Mouse (Mus musculus): ENCODE data around the gene Sox6.
"Not testable (repeated sequence)": the region's sequence is repeated elsewhere in the genome, so short reads cannot be mapped to it uniquely, and the experiment has no call there.

The Sox6 gene

DNA sequence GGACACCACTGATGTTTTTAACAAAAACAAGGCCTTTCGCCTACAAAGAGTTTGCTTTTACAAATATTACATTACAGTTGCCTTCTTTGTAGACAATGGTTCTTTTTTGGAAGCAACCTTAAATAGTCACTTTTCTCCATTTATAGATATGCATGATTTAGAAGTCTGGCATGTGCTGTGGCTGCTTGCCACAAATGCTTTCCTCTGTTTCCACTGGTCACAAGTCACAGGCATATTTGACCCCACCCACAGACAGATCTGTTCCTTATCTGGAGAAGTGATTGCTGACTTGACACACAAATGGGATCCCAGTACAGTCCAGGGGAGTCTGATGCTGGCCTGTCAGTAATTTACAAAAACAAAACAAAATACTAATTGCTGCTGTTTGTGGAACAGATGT lies 409.8 kb downstream of the Sox6 start:
- DNase-seq: no peak

DNA sequence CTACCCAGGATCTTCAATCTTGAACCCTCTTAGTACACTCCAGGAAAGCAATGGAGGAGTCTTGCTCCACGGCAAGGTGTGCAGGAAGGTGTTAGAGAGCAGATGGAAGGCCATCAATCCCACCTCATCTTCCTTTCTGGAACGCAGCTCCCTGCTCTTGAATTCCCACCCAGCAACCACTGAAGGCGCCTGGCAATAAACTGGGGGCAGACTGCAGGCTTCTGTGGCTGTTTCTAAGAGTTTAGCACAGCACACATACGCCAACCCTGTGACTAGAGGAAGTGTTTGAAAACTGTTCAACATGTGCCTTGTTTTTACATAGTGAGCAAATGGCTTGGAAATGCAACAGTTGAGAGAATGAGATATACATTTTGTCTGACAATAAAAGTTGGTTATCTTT lies 412.6 kb downstream of the Sox6 start:
- DNase-seq: no peak

DNA sequence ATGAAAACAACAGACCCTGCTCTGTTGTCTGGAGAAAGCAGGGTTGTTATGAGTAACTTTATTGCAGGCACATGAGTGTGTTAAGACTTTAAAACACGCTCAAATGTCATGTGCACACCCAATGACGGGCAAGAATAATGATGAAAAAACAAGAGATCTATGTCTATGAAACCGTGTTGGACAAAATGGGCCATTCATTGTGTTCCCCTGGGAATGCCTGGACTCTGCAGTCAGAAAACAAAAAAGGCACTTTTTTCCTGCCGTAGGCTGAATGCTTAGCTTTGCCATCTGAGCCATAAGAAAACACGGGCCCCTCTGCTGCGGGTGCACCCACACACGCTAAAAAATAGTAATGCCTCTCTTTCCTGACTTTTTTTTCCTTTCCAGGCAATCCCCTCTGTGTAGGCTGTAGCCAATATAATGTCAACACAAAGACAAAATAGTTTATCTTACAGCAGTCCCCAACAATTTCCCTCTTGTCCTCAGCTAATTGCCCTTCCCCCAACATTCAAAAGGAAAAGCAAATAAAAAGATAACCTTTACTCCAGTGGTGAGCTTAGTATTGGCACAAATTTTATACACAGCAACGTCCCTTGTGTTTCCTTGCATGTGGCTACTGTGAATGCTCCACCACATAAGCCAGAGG lies 413.6 kb downstream of the Sox6 start:
- no peak for DNase-seq

DNA sequence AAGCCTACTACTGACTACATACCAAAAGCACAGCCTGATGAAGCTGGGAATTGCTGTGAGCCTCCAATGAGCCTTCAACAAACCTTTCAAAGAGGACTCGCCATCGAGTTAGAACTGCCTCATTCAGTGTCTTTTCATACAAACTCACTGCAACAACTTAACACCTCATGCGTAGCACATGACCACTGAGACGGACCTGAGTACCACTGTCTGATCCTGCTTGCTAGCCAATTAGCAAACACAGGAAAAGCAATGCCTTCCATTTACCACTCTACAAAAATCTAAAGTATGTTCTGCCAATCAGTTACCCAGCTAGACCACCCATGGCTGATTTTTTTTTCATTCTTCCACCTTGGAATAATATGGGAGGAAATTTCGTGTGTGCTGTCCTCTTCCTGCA lies 414.1 kb downstream of the Sox6 start:
- DNase-seq: no peak

DNA sequence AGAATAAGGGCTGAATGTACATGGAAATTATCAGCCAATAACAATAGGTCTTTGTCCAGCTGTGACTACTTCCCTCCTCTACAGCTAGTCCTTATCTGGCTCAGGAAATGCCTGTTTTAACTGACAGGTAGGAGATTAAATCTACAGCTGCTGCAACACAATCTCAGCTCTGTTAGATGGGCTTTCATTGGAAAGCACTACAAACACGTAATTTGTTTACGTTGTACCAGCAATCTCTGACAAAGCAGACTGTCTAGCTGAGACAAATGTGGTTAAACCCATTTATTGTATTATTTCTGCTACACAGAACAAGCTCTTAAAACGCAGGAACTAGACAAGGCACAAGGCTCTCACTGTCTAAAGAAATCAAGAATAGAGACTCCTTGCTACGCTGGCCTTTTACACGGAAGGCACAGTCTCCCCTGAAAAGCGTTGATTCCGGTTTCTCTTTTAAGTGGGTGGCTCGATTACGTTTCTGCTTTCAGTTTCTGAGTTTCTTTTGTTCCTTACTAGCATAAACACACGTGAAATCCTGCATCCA lies 422.8 kb downstream of the Sox6 start:
- DNase-seq: no peak

DNA sequence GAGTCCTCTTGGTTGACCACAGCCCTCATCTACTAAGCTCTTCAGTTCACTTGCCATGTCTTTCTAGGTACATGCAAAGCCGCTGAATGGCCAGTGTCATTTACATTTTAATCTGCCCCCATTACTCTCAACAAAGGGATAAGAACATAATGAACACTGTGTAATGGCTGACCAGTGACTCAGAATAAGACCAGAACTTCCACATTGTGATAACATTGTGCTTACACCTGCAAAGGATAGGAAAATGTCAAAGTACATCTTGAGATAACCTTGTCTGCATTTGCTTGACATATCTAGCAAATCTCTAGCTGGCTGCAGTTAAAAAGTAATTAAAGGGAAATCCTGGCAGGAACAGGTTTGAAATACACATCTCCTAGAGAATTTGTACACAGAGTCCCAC lies 431.1 kb downstream of the Sox6 start:
- DNase-seq: no peak

DNA sequence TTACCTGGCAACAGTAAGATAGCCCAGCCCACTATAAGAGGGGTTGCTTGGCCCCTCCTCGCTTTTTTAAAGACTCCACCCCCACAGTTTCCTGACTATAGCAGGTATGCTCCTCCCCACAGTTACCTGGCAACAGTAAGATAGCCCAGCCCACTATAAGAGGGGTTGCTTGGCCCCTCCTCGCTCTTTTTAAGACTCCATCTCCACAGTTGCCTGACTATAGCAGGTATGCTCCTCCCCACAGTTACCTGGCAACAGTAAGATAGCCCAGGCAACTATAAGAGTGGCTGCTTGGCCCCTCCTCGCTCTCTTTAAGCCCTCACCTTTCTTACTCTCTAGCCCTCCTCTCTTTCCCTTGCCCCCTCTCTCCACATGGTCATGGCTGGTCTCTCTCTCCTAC lies 432.5 kb downstream of the Sox6 start:
- DNase-seq: not testable (repeated sequence)

DNA sequence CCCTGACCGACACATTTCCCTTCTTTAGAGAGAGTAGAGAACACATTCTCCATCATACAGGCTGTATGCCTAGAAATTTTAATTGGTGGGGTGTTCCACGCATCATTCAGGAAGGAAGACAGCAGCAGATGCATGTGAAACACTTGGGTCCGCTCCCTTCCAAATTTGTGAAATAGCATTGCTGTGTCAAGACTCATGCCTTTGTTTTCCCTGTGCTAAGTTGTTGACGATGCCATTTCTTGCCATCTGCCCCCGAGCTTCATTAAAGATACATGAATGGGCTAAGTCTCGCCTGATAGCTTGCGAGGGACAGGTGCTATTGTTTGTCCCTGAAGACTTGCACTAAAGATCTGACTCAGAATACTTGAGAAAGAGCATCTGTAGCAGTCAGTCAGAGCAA lies 433.7 kb downstream of the Sox6 start:
- DNase-seq: no peak

DNA sequence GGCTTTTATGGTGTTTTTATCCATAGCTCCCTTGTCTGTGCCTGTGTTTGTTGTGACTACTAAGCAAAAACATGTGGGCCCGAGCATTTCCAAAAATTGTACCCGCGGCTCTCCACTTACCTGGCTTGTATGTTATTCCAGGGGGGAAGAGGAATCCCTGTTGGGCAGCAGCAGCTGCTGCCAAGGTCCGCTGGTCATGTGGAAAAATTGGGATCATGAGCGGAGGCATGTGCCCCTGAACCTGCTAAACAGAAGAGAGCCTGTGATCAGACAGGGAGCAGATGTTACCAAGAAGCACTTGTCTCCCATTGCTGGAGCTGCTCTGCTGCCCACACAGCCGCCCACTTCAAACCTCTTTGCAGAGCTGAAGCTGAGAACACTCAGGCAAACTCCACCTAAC lies 441.2 kb downstream of the Sox6 start:
- DNase-seq: no peak

DNA sequence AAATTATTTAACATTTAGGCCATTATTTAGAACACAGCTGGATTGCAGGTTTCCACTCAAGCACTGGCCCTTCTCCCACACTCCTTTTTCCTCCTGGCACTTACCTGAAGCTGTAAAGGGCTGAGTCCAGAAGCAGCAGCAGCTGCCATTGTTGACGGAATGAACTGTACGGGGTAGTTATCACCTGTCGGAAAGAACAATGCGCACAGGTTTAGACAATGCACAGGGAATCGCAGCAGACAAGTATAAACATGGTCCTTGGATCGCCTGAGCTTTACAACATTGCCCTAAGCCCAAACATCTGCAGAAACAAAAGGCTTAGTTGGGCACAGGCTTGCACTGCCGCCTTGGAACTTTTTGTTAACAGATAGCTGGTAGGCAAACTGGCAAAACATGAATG lies 458.1 kb downstream of the Sox6 start:
- DNase-seq: no peak

DNA sequence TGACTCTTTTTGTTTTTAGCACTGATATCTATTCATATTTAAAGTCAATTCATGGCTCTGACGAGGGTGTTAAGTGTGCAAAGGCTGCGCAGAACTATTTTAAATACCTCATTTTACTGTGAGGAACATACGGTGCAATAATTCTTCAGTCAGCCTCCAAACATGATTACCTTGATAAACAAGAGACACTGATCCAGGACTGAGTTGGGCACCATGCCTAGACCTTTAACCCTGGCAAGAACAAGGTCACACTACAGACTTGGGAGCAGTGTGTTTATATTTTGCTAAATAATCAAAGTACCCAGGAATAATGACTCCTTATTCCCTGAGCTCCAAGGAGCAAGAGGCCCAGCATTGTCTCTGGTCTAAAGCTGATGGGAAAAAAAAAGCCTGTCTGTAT lies 458.8 kb downstream of the Sox6 start:
- no peak for DNase-seq

DNA sequence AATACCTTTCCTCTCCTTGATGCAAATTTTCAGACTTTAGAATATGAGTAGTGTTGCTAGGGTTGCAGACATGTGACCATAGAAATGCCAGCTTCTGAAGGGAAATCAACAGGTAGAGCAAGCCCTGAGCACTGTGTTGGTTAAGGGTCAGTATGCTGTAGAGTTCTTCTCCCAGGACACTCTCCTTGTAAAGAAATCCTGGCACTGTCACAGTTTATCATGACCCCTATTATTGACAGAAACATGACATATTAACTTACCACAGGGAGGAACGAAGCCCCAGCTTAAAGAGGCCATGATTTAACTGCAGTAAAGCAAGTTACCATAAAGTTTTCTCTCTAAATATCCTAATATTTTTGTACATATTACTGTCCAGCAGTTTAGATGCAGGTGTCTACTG lies 462.2 kb downstream of the Sox6 start:
- no peak for DNase-seq

DNA sequence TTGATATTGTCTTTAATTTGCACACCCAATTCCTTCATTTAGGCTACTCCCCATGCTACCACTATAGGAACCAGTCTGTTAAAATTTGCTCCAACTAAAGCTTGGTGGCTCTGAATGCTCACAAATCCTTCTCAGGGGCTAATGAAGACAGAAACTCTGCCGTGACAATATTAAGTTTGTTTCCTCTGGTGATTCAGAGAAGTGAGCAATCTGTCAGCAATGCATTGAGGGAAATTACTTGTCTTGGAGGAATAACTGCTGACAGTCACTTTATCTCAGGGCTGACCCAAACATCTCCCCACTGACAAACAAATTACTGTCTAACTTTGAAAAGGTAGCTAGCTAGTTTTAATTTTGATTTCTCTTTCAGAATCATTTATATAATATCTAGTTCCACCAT lies 463.8 kb downstream of the Sox6 start:
- no peak for DNase-seq

DNA sequence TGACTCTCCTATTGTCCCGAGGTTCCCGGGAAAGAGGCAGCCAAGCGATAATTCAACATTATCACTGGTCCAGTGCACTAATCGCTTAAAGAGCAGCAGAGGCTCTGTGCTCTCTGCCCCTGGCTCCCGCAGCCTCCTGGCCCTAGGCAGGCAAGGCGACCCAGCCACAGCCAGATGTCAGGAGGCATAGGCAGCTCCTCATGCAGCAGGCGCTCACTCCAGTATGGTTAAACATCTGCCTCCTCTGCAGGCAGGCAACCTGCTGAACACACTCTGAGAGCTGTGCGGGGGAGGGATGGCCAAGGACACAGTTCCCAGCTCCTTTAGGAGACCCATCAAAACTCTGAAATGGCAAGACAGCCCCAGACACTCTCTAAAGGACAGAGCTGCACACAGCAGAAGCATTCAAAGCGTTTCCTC lies 469.8 kb downstream of the Sox6 start:
- DNase-seq: no peak

DNA sequence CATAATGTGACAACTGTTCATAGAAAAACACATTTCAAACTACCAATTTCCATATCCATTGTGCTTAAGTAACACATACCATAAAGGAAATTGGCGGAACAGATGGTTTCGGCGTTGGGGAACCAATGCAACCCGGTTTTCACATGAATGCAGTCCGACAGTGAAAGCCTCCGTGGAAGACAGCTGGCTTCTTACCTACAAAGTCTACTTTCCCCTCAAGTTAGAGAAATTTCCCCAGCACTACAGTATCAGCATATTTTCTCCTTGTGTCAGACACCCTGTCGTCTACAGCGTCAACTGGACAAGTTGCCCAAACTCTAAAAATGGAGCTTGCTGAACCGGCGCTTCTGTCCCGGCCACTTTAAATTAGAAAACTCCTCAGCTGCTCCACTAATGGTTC lies 470.3 kb downstream of the Sox6 start:
- DNase-seq: no peak

DNA sequence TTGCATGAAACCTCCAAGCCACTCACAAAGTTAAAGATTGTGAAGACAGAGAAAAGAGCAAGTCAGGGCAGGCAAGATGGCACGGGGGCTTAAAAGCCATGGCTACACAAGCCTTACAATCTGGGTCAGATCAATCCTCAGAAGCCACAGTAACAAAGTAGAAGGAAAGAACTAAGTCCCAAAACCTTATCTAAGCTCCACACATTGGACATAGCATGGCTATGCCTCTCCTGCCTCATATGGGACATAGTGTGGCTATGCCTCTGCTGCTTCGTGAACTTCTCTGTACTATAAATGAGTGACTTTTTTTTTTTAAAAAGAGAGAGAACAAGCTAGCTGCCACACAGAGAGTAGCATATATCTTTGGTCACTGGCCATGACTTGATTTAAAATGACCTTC lies 471.8 kb downstream of the Sox6 start:
- DNase-seq: no peak

DNA sequence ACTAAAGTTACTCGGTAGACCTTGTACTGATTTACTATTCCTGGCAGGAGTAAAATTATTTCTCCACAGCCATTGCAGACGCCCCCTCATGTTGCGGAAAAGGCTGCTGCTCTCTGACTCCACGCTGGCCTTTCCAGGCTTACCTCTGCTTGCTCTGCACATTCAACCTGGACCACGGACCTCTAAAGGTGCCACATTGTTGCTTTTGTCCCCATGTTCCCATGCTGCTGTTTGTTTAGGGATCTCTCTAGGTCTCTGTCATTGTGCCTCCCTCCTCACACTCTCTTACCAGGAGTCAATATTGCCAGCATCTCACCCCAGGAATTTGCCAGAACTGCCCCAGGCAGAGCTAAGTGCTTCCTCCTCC lies 473.6 kb downstream of the Sox6 start:
- no peak for DNase-seq

DNA sequence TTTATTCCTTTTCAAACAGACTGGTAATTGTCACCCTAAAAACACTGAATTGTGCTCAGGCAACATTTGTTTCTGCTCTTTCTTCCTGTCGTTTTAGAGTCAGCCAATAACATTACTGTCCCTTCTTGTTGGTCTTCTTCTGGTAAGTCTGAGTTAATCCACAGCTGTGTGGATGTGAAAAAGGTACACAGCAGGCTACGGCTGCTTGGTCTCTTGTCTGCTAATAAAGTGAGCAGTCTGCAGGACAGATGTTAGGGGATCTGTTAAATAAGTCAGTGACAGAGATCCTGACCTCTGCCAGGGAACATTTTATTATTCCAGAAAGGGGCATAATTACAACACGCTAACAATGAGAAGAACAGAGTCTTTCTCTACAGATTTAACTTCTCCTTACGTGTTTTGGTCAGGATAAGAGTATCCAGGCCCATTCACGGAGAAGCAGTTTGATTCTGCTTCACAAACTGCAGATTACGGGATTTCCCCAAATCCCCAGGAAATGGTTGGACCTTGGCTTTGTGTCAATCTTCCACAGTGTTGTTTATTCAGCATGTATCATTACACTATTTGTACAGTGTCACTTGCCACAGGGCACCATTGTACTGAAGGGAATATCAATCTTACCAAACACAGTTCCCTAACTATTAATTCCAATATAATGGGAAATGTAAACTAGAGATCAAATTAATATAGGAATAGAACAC lies 474.1 kb downstream of the Sox6 start:
- no peak for DNase-seq

DNA sequence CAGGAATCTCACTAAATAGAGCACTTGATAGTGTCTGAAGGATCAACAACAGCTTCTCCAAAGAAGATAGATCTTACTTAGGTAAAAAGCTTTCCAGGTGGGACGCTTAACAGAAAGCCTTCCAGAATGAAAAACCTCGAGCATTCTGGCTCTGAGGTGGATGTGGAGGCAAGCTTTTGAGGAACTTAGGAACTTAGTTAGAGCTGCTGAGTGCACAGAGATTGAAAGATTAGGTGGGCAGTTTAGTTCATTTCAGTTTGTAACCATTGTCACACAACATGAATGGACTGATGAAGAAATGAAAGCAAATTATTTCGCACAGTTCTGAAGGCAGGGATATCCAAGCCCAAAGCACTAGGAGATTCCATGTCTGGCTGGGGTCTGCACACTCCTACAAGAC lies 481.9 kb downstream of the Sox6 start:
- no peak for DNase-seq

DNA sequence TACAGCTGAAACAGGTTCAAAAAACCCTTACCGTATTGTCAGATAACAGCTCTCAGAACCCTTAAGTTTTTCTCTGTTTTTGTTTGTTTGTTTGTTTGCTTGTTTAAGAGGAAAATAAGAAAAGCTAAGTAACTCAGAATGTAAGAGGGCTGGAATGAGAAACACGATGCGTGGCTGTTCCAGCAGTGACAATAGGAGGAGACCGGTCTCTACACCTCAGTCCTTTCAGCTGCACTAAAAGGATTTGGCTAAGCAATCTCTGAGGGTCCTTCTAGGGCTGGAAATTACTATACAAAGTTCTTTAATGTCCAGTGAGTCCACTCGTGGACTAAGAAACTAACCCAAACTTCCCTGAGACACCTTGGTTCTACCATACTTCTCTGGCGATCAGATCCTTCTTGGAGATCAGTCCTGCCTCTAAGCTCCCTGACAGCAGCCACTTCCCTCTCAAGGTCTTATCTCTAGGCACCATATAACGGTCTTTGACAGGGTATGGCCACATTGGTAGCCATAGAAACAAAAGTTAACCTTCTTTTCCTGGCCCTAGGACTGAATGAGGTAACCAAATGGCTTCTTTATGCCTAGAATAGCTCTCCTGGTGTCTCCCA lies 488.3 kb downstream of the Sox6 start:
- no peak for DNase-seq

DNA sequence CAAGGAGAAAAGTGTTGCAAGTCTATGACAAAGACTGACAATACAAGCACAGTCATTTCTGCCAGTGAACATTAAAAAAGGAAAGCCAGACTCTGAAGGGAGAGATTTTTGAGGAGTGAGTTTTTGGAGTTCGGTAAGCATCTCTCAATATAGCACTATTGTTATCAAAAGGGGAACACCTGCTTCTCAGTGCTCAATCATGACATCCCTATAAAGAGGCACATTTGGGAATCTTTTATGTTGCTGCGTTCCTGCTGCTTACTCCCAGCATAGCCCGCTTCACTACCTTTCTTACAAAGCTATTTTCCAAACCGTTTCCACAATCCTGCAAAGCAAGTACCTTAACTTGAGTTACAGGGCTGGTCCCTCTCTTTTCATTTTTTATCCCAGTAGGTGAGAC lies 488.9 kb downstream of the Sox6 start:
- DNase-seq: no peak

DNA sequence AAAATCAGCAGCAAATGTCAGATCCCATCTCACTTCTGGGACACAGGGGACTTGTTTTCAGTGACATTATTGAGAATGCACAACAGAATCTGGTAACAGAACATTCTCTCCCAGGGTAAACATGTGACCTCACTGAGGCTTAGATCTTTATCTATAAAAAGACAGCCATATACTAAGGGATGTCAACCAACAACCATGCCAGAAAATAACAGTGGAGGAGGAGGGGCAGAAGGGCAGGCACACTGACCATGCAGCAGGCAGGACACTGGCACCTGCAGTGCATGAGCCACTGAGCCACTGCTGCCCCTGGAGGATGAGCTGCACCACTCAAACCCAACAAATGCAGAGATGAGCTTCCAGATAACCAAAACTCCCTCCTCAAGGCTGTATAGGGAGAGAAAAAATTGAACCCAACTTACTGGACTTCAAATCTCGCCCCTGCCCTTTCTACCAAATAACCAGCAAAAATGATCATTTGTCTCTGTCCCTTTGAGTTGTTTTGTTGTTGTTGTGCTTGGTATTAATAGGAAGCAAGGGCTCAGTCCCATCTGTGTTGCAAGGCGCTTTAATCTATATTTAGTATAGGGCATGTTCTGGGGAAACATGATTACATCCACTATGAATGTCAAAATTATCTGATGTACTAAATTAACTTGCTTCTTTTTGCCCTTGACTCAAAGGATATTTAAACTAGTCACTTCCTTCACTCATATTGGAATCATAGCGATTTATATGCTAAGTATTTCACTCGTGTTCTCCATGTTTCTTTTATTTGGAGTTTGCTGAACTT lies 492.8 kb downstream of the Sox6 start:
- DNase-seq: no peak

DNA sequence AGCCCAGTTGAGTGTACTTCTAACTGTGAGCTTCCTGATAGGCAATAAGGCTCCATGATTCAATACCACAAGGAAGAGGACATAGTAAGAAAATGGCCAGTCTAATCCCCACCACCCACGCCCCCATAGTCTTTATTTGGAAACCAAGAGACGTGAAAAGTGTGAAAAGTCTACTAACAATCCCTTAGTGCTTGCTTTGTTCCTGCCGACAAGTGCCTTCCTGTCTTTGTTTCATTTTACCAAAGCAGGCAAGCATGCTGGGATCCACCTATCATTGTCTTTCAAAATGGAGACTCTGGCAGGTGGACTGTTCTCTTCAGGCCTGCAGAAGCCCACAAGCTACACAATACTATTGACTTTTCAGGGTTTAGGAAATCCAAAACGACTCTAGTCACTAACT lies 495.0 kb downstream of the Sox6 start:
- DNase-seq: no peak

DNA sequence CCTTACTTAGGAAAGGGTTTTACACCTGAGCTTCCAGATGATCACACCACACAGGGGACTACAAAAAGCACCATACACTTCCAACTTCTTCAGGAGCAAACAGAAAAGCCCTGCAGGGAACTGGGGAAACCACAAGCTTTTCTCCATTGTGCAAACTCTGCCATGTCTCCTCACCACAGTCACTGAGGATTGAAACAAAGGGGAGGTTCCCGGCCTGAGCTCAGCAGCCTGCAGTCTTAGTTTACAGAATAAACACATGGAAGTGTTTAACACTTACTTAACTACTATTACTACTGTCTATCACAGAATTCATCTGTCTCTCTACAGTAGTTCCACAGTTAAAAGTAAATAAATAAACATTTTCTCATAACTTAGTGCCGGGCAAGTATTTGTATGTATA lies 498.3 kb downstream of the Sox6 start:
- DNase-seq: no peak
